Comparison of ENCODE assay signal across 15 mouse cellular contexts in genomic region chr11:116241744-116242235, GRCm38 (mm10). TPM values are rescaled to one million over a fixed set of nuclear protein-coding genes. Genes with fewer than 3 reads are reported as not detected.
DNase-seq lines count a peak whose midpoint lies in the region; ATAC-seq and TF ChIP-seq lines count a peak whose summit lies in the region.
"Had no signal": no experiment of that assay in that cellular context is flagged by ENCODE, and none has a peak within 500 bp of the region (broad histone marks: within the 10 kb centered on the region; RNA-seq: fewer than 3 reads in every experiment).

No protein-coding gene starts in this region.

- no peak overlapping the region for H3K9ac ChIP-seq in stomach, embryonic 14.5 days (replicated peaks; ENCODE audit: low read depth, low read length)
- H3K9ac ChIP-seq in stomach, postnatal 0 days (ENCODE audit: low read length) = no peak overlapping the region
- peak overlapping the region; percentile 65 for H3K9ac ChIP-seq in intestine, embryonic 16.5 days (ENCODE audit: low read depth, low read length)

- no peak for ATAC-seq in stomach, embryonic 14.5 days (ENCODE audit: insufficient number of reproducible peaks, insufficient read depth, low FRiP score, low read depth)
- no peak for ATAC-seq in stomach, postnatal 0 days (ENCODE audit: low FRiP score, low TSS enrichment)
- ATAC-seq in intestine, embryonic 16.5 days = peak; percentile 39

- no peak for TF ChIP-seq EP300 in stomach, postnatal 0 days (optimal IDR thresholded peaks at IDR 0.05)

- no peak for TF ChIP-seq CTCF in stomach, postnatal 0 days (IDR thresholded peaks at IDR 0.05; ENCODE audit: low read depth)

- H3K4me2 ChIP-seq in stomach, embryonic 14.5 days (replicated peaks; ENCODE audit: low read depth, low read length) = no peak overlapping the region
- H3K4me2 ChIP-seq in stomach, postnatal 0 days (replicated peaks; ENCODE audit: low read depth) = no peak overlapping the region
- H3K4me2 ChIP-seq in intestine, embryonic 16.5 days (ENCODE audit: low read depth, low read length) = 0 out of 2 replicates have a peak overlapping the region, but pooled peaks have one; percentile 1

- H3K4me3 ChIP-seq in stomach, embryonic 14.5 days (ENCODE audit: low read depth, low read length) = no peak overlapping the region
- H3K4me3 ChIP-seq in stomach, postnatal 0 days (ENCODE audit: low read depth, low read length) = no peak overlapping the region
- H3K4me3 ChIP-seq in intestine, embryonic 16.5 days (ENCODE audit: low read length) = no peak overlapping the region
- H3K4me3 ChIP-seq: myocyte had no signal

- H3K4me1 ChIP-seq in stomach, embryonic 14.5 days (ENCODE audit: control insufficient read depth, insufficient read depth, low read length) = 0 out of 2 replicates have a peak, but pooled peaks cover 7% of the 10 kb centered on the region
- H3K4me1 ChIP-seq in stomach, postnatal 0 days (replicated peaks; ENCODE audit: control insufficient read depth, insufficient read depth) = no peaks in the 10 kb centered on the region
- H3K4me1 ChIP-seq in intestine, embryonic 16.5 days (ENCODE audit: control insufficient read depth, insufficient read depth, low read length) = peaks cover 24% of the 10 kb centered on the region

- 39% methylated on average over 12 of the region's 12 CpGs for WGBS in stomach, embryonic 14.5 days
- WGBS in stomach, postnatal 0 days = 50% methylated on average over 12 of the region's 12 CpGs
- 31% methylated on average over 12 of the region's 12 CpGs for WGBS in intestine, embryonic 16.5 days

- peak overlapping the region; percentile 27; the same call in 1 of the 2 replicates for H3K27ac ChIP-seq in stomach, embryonic 14.5 days (ENCODE audit: low read length)
- no peak overlapping the region for H3K27ac ChIP-seq in stomach, postnatal 0 days (replicated peaks)
- H3K27ac ChIP-seq in intestine, embryonic 16.5 days (ENCODE audit: low read length) = peak overlapping the region; percentile 69

- peaks cover 34% of the 10 kb centered on the region for H3K36me3 ChIP-seq in stomach, embryonic 14.5 days (ENCODE audit: control insufficient read depth, insufficient read depth, low read length)
- peaks cover 17% of the 10 kb centered on the region for H3K36me3 ChIP-seq in stomach, postnatal 0 days (ENCODE audit: control insufficient read depth, insufficient read depth, low read length)
- H3K36me3 ChIP-seq in intestine, embryonic 16.5 days (ENCODE audit: control insufficient read depth, insufficient read depth, low read length) = peaks cover 13% of the 10 kb centered on the region; the same call in 1 of the 2 replicates

- H3K9me3 ChIP-seq in stomach, embryonic 14.5 days (ENCODE audit: control insufficient read depth, low read depth, low read length) = no peaks in the 10 kb centered on the region
- no peaks in the 10 kb centered on the region for H3K9me3 ChIP-seq in stomach, postnatal 0 days (ENCODE audit: control insufficient read depth, low read length)
- H3K9me3 ChIP-seq in intestine, embryonic 16.5 days (ENCODE audit: control insufficient read depth, low read length) = no peaks in the 10 kb centered on the region

- H3K27me3 ChIP-seq in stomach, embryonic 14.5 days (ENCODE audit: control insufficient read depth, insufficient read depth, low read length) = no peaks in the 10 kb centered on the region
- H3K27me3 ChIP-seq in stomach, postnatal 0 days (ENCODE audit: control insufficient read depth, insufficient read depth, low read length) = no peaks in the 10 kb centered on the region
- no peaks in the 10 kb centered on the region for H3K27me3 ChIP-seq in intestine, embryonic 16.5 days (replicated peaks; ENCODE audit: control insufficient read depth, insufficient read depth, low read length)
- H3K27me3 ChIP-seq: CH12.LX had no signal

- no peak for DNase-seq in stomach, postnatal 0 days (ENCODE audit: low spot score)
- peak; percentile 73 for DNase-seq in kidney, postnatal 36 days
- DNase-seq in spleen, postnatal 4 days (ENCODE audit: low spot score in 2 of 2) = no peak
- no peak for DNase-seq in layer of hippocampus, adult 11-12 months (ENCODE audit: low spot score)
- DNase-seq in lung, postnatal 25 days (ENCODE audit: low spot score) = no peak
- DNase-seq in adipocyte (ENCODE audit: low spot score) = no peak
- DNase-seq: cerebellum, postnatal 25 days; heart, adult 11 months; heart, postnatal 4 days; right cerebral cortex, postnatal 14 days had no signal

RNA-seq across cellular contexts. Expression of gene Evpl, which starts 3.9 kb away (rescaled TPM):
- polyA plus RNA-seq in stomach, embryonic 14.5 days (2014; fragmentation: Nextera tagmentation; extraction: Ambion mirVana) = 5.0 and 6.0 TPM in 2 replicates
- polyA plus RNA-seq in stomach, postnatal 0 days (2015; fragmentation: Nextera tagmentation; extraction: Ambion mirVana) = 26.5 and 30.1 TPM in 2 replicates
- polyA plus RNA-seq in intestine, embryonic 16.5 days (2015; fragmentation: Nextera tagmentation; extraction: Ambion mirVana) = 1.9 and 2.5 TPM in 2 replicates

RNA-seq across cellular contexts. Expression of gene Srp68, which starts 32.2 kb away (rescaled TPM):
- 71.8 and 74.2 TPM in 2 replicates for polyA plus RNA-seq in stomach, embryonic 14.5 days (2014; fragmentation: Nextera tagmentation; extraction: Ambion mirVana)
- polyA plus RNA-seq in stomach, postnatal 0 days (2015; fragmentation: Nextera tagmentation; extraction: Ambion mirVana) = 52.6 and 53.0 TPM in 2 replicates
- polyA plus RNA-seq in intestine, embryonic 16.5 days (2015; fragmentation: Nextera tagmentation; extraction: Ambion mirVana) = 90.9 and 94.8 TPM in 2 replicates

RNA-seq across cellular contexts. Expression of gene Galr2, which starts 38.9 kb away (rescaled TPM):
- polyA plus RNA-seq in stomach, embryonic 14.5 days (2014; fragmentation: Nextera tagmentation; extraction: Ambion mirVana) = 0.13 and 0.15 TPM in 2 replicates
- polyA plus RNA-seq in stomach, postnatal 0 days (2015; fragmentation: Nextera tagmentation; extraction: Ambion mirVana) = 0.68 and 0.76 TPM in 2 replicates
- polyA plus RNA-seq in intestine, embryonic 16.5 days (2015; fragmentation: Nextera tagmentation; extraction: Ambion mirVana) = 0.16 and 0.31 TPM in 2 replicates
- polyA plus RNA-seq: forebrain, embryonic 11.5 days had no signal

RNA-seq across cellular contexts. Expression of gene Acox1, which starts 42.9 kb away (rescaled TPM):
- polyA plus RNA-seq in stomach, embryonic 14.5 days (2014; fragmentation: Nextera tagmentation; extraction: Ambion mirVana) = 29.0 and 29.6 TPM in 2 replicates
- 207 and 211 TPM in 2 replicates for polyA plus RNA-seq in stomach, postnatal 0 days (2015; fragmentation: Nextera tagmentation; extraction: Ambion mirVana)
- polyA plus RNA-seq in intestine, embryonic 16.5 days (2015; fragmentation: Nextera tagmentation; extraction: Ambion mirVana) = 85.5 and 104 TPM in 2 replicates

RNA-seq across cellular contexts. Expression of gene Ten1, which starts 43.1 kb away (rescaled TPM):
- polyA plus RNA-seq in stomach, embryonic 14.5 days (2014; fragmentation: Nextera tagmentation; extraction: Ambion mirVana) = 80.9 and 81.3 TPM in 2 replicates
- polyA plus RNA-seq in stomach, postnatal 0 days (2015; fragmentation: Nextera tagmentation; extraction: Ambion mirVana) = 51.9 and 52.6 TPM in 2 replicates
- polyA plus RNA-seq in intestine, embryonic 16.5 days (2015; fragmentation: Nextera tagmentation; extraction: Ambion mirVana) = 106 and 115 TPM in 2 replicates

Comparison
In these comparisons a context has a peak if more than half of its experiments do, and no peak if none do; other contexts are left out.
1. DNase-seq: peak in kidney, postnatal 36 days (2 of 2); none in stomach, postnatal 0 days (single experiment), spleen, postnatal 4 days (0 of 2), layer of hippocampus, adult 11-12 months (single experiment), lung, postnatal 25 days (single experiment) and adipocyte (single experiment).